Mouse (Mus musculus) midbrain, postnatal 0 days (tissue): ENCODE results near the gene Bax. TPM values are rescaled to one million over a fixed set of nuclear protein-coding genes. Genes with fewer than 3 reads are reported as not detected.
A peak's percentile ranks its signal among the peaks of the same experiment; 100 is the strongest.

Experiments used
- ATAC-seq: fragments of 200-750 bp; cut with Nextera tagmentation; 2 replicates; pipeline ENCODE4 v1.8.0; 2017; ENCODE audit warnings: moderate number of reproducible peaks, mild to moderate bottlenecking, moderate TSS enrichment, moderate library complexity; ENCODE audit not compliant: low FRiP score
- DNase-seq: peaks from one replicate; pipeline ENCODE4 v3.0.0-alpha.2; 2015; ENCODE audit warnings: low spot score
- H3K27ac ChIP-seq: fragments of 300-500 bp; sonication (generic); 2 replicates; pipeline ENCODE4 v1.5.1; 2014; ENCODE audit warnings: low read depth, mild to moderate bottlenecking, low read length, mixed read lengths
- H3K27me3 ChIP-seq: fragments of 300-500 bp; sonication (generic); 2 replicates; pipeline ENCODE4 v1.6.1; 2014; ENCODE audit warnings: low read length, control low read depth, mixed read lengths; ENCODE audit not compliant: insufficient read depth
- H3K36me3 ChIP-seq: fragments of 300-500 bp; sonication (generic); 2 replicates; pipeline ENCODE4 v1.6.1; 2014; ENCODE audit warnings: low read length, control low read depth, mixed read lengths; ENCODE audit not compliant: insufficient read depth
- H3K4me1 ChIP-seq: fragments of 300-500 bp; sonication (generic); 2 replicates; pipeline ENCODE4 v1.6.1; 2014; ENCODE audit warnings: mild to moderate bottlenecking, control low read depth, antibody characterized with exemption, low read length, mixed read lengths; ENCODE audit not compliant: insufficient read depth
- H3K4me2 ChIP-seq: fragments of 300-500 bp; sonication (generic); 2 replicates; pipeline ENCODE4 v1.6.1; 2014; ENCODE audit warnings: low read depth, mild to moderate bottlenecking, low read length, mixed read lengths; ENCODE audit not compliant: poor library complexity, severe bottlenecking
- H3K4me3 ChIP-seq: fragments of 300-500 bp; sonication (generic); 2 replicates; pipeline ENCODE4 v1.5.1; 2014; ENCODE audit warnings: low read depth, mild to moderate bottlenecking, low read length, moderate library complexity
- H3K9ac ChIP-seq: fragments of 300-500 bp; sonication (generic); replicated peaks from 2 replicates; pipeline ENCODE4 v1.6.1; 2014; ENCODE audit warnings: mild to moderate bottlenecking, low read length, moderate library complexity, mixed read lengths; ENCODE audit not compliant: poor library complexity, severe bottlenecking
- H3K9me3 ChIP-seq: fragments of 300-500 bp; sonication (generic); 2 replicates; pipeline ENCODE4 v1.6.1; 2016; ENCODE audit warnings: low read length, control low read depth
- CTCF ChIP-seq: IDR thresholded peaks from 2 replicates; pipeline ENCODE4 v1.5.1; 2016; ENCODE audit warnings: antibody characterized with exemption, mild to moderate bottlenecking
- WGBS: fragments of 180-500 bp; shearing (Covaris S2); extraction: QIAGEN DNeasy Blood & Tissue Kit; methylation state at CpG from one replicate; pipeline ENCODE4 v1.1.7; 2014; 5-methylcytosine and 5-hydroxymethylcytosine counted together
- polyA plus RNA-seq: library from polyadenylated mRNA; unstranded; fragments of >200 nt; fragmentation: Nextera tagmentation; extraction: Ambion mirVana; gene quantifications from 2 replicates; pipeline ENCODE4 v1.2.1, GENCODE M21; 2015
- total RNA-seq: library from RNA; depleted of rRNA; stranded (reverse); fragments of >200 nt; gene quantifications from 2 replicates; pipeline ENCODE4 v1.2.3, GENCODE M21; 2014

Bax gene
- total and polyA plus RNA-seq, 2 experiments from 2014 or later, result 144 to 258 TPM

DNA sequence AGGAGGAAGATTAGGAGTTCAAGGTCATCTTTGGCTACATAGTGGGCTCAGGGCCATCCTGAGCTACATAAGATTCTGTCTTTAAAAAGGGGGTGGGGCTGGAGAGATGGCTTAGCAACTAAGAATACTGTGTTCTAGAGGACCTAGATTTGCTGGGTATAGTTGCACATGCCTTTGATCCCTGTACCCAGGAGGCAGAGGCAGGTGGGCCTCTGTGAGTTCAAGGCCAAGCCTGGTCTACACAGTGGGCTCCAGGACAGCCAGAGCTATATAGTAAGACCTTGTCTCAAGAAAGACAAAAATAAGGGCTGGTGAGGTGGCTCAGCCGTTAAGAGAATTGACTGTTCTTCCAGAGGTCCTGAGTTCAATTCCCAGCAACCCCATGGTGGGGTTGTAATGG is 16.7 kb downstream of the Bax start:
- no peak overlapping the region for H3K4me2 ChIP-seq
- 96% methylated on average over 1 of the region's 1 CpGs for WGBS
- no peak for DNase-seq
- H3K4me3 ChIP-seq, result no peak overlapping the region
- no peaks in the 10 kb centered on the region for H3K9me3 ChIP-seq
- no peak overlapping the region for H3K9ac ChIP-seq
- H3K27ac ChIP-seq, result no peak overlapping the region
- peaks cover 20% of the 10 kb centered on the region for H3K36me3 ChIP-seq
- H3K27me3 ChIP-seq, result no peaks in the 10 kb centered on the region
- TF ChIP-seq CTCF, result no peak
- H3K4me1 ChIP-seq, result no peaks in the 10 kb centered on the region
- no peak for ATAC-seq

DNA sequence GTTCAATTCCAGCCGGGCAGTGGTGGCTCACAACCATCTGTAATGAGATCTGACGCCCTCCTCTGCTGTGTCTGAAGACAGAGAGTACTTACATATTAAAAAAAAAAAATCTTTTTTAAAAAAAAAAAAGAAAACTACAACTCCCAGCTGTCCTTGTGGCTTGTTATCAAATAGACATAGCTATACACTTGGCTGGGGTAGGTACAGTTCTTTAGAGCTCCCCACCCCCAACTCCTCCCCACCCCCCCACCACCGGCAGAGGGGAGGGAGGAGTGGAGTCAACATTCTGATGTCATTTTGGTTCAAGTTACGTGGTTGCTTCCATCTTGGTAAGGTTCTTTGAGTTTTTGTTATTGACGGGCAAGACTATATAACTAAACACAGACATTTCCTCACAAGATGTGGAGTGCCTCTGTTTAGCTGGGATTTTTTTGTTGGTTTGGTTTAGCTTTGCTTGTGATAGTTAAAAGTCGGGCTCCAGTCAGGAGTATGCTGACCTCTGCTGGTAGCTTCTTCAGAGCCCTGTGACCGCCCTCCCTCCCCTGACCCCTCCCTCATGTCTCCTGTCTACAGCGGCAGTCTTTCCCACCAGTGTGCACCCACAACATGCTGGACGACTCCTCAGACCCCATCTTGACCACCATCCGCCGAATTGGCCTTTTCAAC is 19.2 kb downstream of the Bax start:
- no peak overlapping the region for H3K4me2 ChIP-seq
- H3K9ac ChIP-seq, result no peak overlapping the region
- ATAC-seq, result no peak
- TF ChIP-seq CTCF, result peak; percentile 70
- no peak overlapping the region for H3K4me3 ChIP-seq
- DNase-seq, result peak; percentile 55
- WGBS, result 42% methylated on average over 11 of the region's 11 CpGs
- H3K36me3 ChIP-seq, result peaks cover 23% of the 10 kb centered on the region
- H3K9me3 ChIP-seq, result no peaks in the 10 kb centered on the region
- H3K27ac ChIP-seq, result no peak overlapping the region
- no peaks in the 10 kb centered on the region for H3K4me1 ChIP-seq
- no peaks in the 10 kb centered on the region for H3K27me3 ChIP-seq

DNA sequence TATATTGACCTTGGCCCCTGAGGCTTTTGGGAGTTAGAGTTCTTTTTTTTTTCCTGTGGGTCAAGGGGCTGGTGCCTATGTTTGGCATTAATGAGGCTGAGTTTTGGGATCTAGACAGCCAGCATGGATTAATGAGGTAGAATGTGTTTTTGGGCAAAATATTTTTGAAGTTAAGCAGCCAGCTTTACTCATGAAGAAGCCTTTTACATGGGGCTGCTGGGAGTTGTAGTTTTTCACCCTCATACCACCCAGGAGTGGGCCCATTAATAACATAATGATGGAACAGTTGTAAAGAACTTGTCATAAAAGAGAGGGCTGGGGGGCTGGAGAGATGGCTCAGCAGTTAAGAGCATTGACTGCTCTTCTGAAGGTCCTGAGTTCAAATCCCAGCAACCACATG is 20.1 kb downstream of the Bax start:
- Histone ChIP-seq H3K4me1 (no peaks in the 10 kb centered on the region), H3K4me3 (no peak overlapping the region), H3K9ac (no peak overlapping the region), H3K27ac (no peak overlapping the region), H3K27me3 (no peaks in the 10 kb centered on the region), H3K4me2 (no peak overlapping the region), H3K9me3 (no peaks in the 10 kb centered on the region), H3K36me3 (peaks cover 23% of the 10 kb centered on the region)
- ATAC-seq (no peak), DNase-seq (no peak)
- TF ChIP-seq CTCF, result no peak

DNA sequence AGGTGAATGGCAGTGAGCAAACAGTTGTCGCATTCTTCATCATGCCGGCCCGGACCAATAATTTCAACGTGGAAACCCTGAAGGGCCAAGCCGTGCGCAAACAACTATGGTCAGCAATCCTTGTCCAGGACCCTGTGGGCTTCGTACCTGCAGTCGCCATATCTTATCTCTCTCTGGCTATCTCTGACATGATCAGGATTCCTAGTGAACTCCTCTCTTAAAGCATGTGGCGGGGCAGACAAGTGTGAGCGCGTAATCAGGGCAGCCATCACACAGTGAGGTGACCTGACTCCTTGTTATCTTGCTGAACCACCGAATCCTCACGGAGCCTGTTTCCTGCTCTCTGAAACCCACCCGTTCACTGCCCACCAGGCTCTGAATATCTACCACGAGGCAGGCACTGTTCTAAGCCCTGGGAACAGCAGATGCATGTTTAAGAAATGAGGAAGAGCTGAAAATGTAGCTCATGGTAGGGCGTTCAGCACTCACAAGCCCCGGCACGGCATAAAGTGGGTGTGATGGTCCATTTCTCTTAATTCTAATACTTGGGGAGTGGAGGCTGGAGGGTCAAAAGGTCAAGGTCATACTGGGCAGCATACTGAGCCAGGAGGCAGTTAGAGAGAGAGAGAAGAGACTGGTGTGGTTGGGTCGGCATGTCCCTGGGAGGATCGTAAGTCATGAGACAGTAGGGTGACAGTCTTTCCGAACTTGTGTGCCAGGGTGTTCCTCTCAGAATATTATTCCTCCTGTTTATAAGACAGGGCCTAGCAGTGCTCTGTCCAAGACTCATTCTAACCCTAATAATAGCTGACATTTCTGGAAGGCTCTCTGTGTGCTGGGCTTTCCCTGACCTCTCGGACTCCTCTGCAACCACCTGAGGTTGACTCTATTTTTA is 22.9 kb downstream of the Bax start:
- WGBS, result 92% methylated on average over 22 of the region's 22 CpGs
- Histone ChIP-seq H3K27me3 (no peaks in the 10 kb centered on the region), H3K4me3 (no peak overlapping the region), H3K36me3 (peaks cover 32% of the 10 kb centered on the region), H3K9me3 (no peaks in the 10 kb centered on the region), H3K9ac (no peak overlapping the region), H3K27ac (no peak overlapping the region), H3K4me2 (no peak overlapping the region), H3K4me1 (no peaks in the 10 kb centered on the region)
- no peak for TF ChIP-seq CTCF
- DNase-seq (no peak), ATAC-seq (no peak)

DNA sequence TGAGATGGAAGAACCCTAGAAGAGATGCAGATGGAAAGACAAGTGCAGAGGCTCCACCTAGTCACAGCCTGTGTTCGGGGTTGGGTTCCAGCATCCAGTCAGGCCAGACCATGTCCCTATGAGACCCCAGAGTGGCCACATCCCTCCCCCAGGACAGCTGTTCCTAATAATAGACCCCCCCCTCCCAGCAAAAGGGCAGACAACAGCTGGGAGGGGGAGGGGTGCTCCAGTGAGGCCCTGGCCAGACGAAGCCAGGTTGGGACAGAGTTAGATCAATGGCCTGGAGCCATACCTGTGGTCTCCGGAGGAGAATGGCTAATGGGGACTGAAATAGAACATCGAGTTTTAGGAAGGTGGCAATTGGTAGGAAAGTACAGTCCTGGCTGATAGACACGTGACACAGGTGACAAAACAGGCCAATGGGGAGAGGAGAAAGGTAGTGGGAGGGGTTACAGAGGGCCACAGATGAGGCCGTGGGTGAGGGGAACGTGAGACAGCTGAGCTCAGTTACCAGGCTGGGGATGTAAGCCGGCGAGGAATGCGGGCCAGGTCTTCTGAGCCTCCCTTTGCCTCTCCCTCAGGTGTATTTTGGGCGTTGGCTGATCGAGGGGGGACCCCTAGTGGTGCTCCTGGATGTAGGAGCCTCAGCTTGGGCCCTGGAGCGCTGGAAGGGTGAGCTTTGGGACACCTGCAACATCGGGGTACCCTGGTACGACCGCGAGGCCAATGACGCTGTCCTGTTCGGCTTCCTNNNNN is 29.0 kb downstream of the Bax start, which contains the start of gene Ruvbl2:
Gene Ruvbl2 (minus strand): TSS at position 576 of the 756 bp plus-strand sequence.
- H3K4me2 ChIP-seq, result peak within 1 kb of the TSS; percentile 21
- H3K4me3 ChIP-seq, result no peak within 1 kb of the TSS
- H3K4me1 ChIP-seq, result peaks cover 15% of the 10 kb centered on the region; the same call in 1 of the 2 replicates
- H3K9me3 ChIP-seq, result no peaks in the 10 kb centered on the region
- no peak within 1 kb of the TSS for H3K27ac ChIP-seq
- no peak for DNase-seq
- H3K27me3 ChIP-seq, result no peaks in the 10 kb centered on the region
- no peak for ATAC-seq
- WGBS, result 25% methylated on average over 19 of the region's 19 CpGs
- peaks cover 10% of the 10 kb centered on the region for H3K36me3 ChIP-seq
- 0 out of 2 replicates have a peak within 1 kb of the TSS, but pooled peaks have one; percentile 19 for H3K9ac ChIP-seq
- peak; percentile 22; the same call in 1 of the 2 replicates for TF ChIP-seq CTCF
